Mouse (Mus musculus): ENCODE data around the gene Tma7. TPM values are rescaled to one million over a fixed set of nuclear protein-coding genes. Genes with fewer than 3 reads are reported as not detected.

Tma7 gene
- total and polyA plus RNA-seq, 3 experiments: 366 to 400 TPM; not detected in 1

GRCm38 (mm10) chr9:109091802-109092201 lies 9.4 kb upstream of the Tma7 start:
- no peaks in the 10 kb centered on the region for H3K9me3 ChIP-seq (replicated peaks; ENCODE audit: insufficient read depth, low read length)
- H3K36me3 ChIP-seq (ENCODE audit: control insufficient read depth in 1 of 2, insufficient read depth in 2 of 2, low read length in 2 of 2): no peaks in the 10 kb centered on the region
- no peaks in the 10 kb centered on the region for H3K79me2 ChIP-seq (ENCODE audit: control insufficient read depth, insufficient read depth, low read length, poor library complexity)
- no peak overlapping the region for H3K4me3 ChIP-seq (ENCODE audit: control insufficient read depth in 1 of 2, insufficient read depth in 1 of 2, low read depth in 2 of 2, low read length in 2 of 2)
- H3K9ac ChIP-seq (ENCODE audit: control insufficient read depth, low read depth, low read length, poor library complexity, severe bottlenecking): no peak overlapping the region
- no peak for TF ChIP-seq ETS1 (IDR thresholded peaks at IDR 0.05; ENCODE audit: low read depth, low read length)
- no peak for TF ChIP-seq RCOR1 (IDR thresholded peaks at IDR 0.05; ENCODE audit: low read depth, low read length)
- no peak for TF ChIP-seq TBP (IDR thresholded peaks at IDR 0.05; ENCODE audit: low read depth, low read length)
- no peak for TF ChIP-seq ZKSCAN1 (IDR thresholded peaks at IDR 0.05; ENCODE audit: low read depth, low read length)
- no peak for TF ChIP-seq USF1 (IDR thresholded peaks at IDR 0.05; ENCODE audit: low read depth, low read length)
- TF ChIP-seq UBTF (IDR thresholded peaks at IDR 0.05; ENCODE audit: borderline replicate concordance, insufficient read depth, low read depth, low read length): no peak
- no peak for TF ChIP-seq SIN3A (IDR thresholded peaks at IDR 0.05; ENCODE audit: low read length)
- no peak for TF ChIP-seq POLR2AphosphoS5 (IDR thresholded peaks at IDR 0.05; ENCODE audit: borderline replicate concordance, low read depth, low read length)
- no peak for TF ChIP-seq MXI1 (IDR thresholded peaks at IDR 0.05; ENCODE audit: low read depth, low read length)
- TF ChIP-seq GATA1 (IDR thresholded peaks at IDR 0.05; ENCODE audit: low read depth, low read length): no peak
- TF ChIP-seq NRF1 (IDR thresholded peaks at IDR 0.05; ENCODE audit: insufficient read depth, low read depth, low read length, poor library complexity, severe bottlenecking): no peak
- TF ChIP-seq MYC (IDR thresholded peaks at IDR 0.05; ENCODE audit: low read depth, low read length): no peak
- no peak for TF ChIP-seq CHD2 (IDR thresholded peaks at IDR 0.05; ENCODE audit: low read length)
- H3K27ac ChIP-seq (ENCODE audit: control insufficient read depth, low read depth, low read length): no peak overlapping the region
- DNase-seq (ENCODE audit: low read depth, low spot score): no peak
- no peaks in the 10 kb centered on the region for H3K27me3 ChIP-seq (ENCODE audit: control insufficient read depth in 1 of 2, insufficient read depth in 2 of 2, low read length in 2 of 2)
- no peaks in the 10 kb centered on the region for H3K4me1 ChIP-seq (ENCODE audit: control insufficient read depth in 1 of 2, insufficient read depth in 2 of 2, low read length in 2 of 2)

- no peak for TF ChIP-seq MAFK (IDR thresholded peaks at IDR 0.05; ENCODE audit: borderline replicate concordance, low read depth, low read length)
- TF ChIP-seq GATA1 (IDR thresholded peaks at IDR 0.05; ENCODE audit: low read depth, low read length): no peak
- TF ChIP-seq CTCF (IDR thresholded peaks at IDR 0.05 in 2 of 3, conservative IDR thresholded peaks at IDR 0.05 in 1 of 3; ENCODE audit: control insufficient read depth in 1 of 3, insufficient read depth in 1 of 3, low read depth in 2 of 3, low read length in 3 of 3, poor library complexity in 1 of 3, severe bottlenecking in 1 of 3): no peak
- no peak for TF ChIP-seq HCFC1 (IDR thresholded peaks at IDR 0.05; ENCODE audit: low read depth, low read length)
- no peak for TF ChIP-seq ELF1 (IDR thresholded peaks at IDR 0.05; ENCODE audit: low read depth, low read length)
- no peak overlapping the region for H3K9ac ChIP-seq (ENCODE audit: control insufficient read depth, low read depth, low read length, poor library complexity, severe bottlenecking)
- H3K27me3 ChIP-seq (ENCODE audit: control insufficient read depth in 1 of 2, insufficient read depth in 2 of 2, low read length in 2 of 2): no peaks in the 10 kb centered on the region
- H3K4me1 ChIP-seq (ENCODE audit: control insufficient read depth in 1 of 2, insufficient read depth in 2 of 2, low read length in 2 of 2): no peaks in the 10 kb centered on the region
- H3K27ac ChIP-seq (ENCODE audit: control insufficient read depth, low read depth, low read length): no peak overlapping the region
- H3K4me3 ChIP-seq (ENCODE audit: control insufficient read depth in 1 of 2, insufficient read depth in 1 of 2, low read depth in 2 of 2, low read length in 2 of 2): no peak overlapping the region
- H3K36me3 ChIP-seq (ENCODE audit: control insufficient read depth in 1 of 2, insufficient read depth in 2 of 2, low read length in 2 of 2): no peaks in the 10 kb centered on the region
- no peak for DNase-seq (ENCODE audit: low read depth, low spot score)
- no peaks in the 10 kb centered on the region for H3K9me3 ChIP-seq (replicated peaks; ENCODE audit: insufficient read depth, low read length)
- H3K79me2 ChIP-seq (ENCODE audit: control insufficient read depth, insufficient read depth, low read length, poor library complexity): no peaks in the 10 kb centered on the region
Measured at GRCm38 (mm10) chr9:109090446-109090845, 8.1 kb upstream of the Tma7 start.

Measured in MEL (cell line).